Mouse (Mus musculus) telencephalon, adult 2 months (tissue): ENCODE data around the gene Anapc4.

Source experiments
- DNase-seq: peaks from one replicate; pipeline ENCODE4 v3.0.0-alpha.2; 2011; ENCODE audit warnings: low read depth, low spot score

The Anapc4 gene

DNA sequence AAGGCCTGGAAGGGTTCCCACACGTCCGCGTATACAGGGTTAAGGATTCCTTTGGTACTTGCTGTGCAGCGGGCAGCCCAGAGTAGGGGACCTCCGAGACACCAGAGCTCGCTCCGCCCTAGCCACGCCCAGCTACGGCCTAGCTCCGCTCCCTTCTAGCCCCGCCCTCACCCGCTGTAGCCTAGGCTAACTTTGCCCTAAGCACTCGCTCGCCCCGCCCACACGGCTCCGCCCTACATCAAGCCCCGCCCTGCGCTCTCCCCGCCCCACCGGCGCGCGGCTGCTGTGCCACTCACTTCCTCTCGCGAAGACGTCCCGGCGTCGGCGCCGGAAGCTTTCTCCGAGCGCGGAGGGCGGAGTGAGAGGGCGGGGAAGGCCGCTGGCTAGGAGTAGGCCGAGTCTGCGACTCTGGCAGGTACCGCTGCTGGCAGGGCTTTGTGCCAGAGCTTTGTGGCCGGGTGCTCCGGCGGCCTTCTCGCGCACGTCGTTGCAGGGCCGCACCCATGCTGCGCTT lies at the start of gene Anapc4:
Anapc4 (plus strand) TSS at position 252 of the 514 bp plus-strand sequence.
- DNase-seq = peak; percentile 97

DNA sequence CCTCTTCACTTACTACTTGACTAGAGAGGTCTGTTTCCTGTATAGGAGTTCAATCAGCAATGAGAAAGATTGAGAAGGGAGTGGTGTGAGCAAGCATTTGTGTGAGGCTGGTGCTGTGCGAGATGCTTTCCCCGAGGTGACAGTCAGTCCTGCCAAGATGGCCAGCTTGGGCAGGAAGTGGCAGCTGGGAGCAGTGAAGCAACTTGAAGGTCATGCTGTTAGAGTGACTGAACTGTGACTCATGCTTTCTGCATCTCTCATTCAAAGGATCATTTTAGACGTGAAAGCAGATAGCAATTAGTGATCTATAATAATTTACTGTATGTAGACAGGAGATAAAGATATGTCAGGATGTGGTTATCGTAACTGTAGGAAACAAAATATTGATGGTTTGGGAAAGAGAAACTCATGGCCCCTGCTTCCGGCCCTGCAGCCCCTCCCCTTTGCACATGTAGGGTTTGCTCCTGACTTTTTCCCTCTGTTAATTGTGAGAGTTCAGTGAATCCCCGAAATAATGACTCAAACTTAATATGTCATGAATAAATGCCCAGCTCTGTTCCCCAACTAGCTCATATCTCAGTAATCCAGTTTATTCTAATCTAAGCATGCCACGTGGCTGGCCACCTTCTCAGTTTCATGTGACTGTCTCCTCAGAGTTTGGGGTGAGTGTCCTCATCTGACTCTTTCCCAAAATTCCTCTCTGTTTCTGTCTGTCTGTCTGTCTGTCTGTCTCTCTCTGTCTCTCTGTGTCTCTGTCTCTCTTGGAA lies 47.1 kb upstream of the Anapc4 start:
- DNase-seq = no peak

DNA sequence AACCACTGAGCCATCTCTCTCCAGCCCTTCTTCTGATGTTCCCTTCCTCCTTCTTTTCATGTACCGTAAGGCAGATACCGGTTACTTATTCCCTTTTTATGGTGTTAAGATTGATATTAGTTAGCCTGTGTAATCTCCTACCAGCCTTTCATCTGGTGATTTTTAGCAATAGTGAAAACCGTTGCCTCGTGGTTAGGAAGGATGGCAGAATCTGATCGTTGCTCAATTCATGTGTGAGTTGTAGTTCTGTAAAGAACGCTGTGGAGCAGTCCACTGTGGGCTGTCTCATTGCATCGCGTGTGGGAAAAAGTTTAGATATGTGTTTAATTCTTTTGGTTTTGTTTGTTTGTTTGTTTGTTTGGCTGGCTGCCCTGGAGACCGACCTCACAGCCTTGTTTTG lies 40.6 kb upstream of the Anapc4 start:
- DNase-seq = no peak

DNA sequence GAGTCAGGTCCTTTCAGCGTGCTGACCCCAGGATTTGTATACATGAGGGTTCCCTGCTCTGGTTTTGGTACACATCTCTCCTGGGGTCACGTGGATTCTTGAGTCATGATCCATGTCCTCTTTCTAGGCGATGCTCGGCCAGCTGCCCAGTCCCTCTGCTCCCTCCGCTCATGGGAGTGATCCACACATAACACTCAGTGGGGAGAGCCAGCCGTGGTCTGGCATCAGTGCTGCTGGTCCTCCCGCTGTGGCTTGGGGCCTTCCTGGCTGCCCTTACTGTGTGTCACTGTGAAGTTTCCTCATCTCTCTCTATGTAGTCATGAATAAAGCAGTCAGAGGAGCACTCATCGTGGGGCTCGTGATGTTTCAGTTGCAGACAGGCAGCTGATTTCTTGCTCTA lies 39.7 kb upstream of the Anapc4 start:
- DNase-seq = no peak

DNA sequence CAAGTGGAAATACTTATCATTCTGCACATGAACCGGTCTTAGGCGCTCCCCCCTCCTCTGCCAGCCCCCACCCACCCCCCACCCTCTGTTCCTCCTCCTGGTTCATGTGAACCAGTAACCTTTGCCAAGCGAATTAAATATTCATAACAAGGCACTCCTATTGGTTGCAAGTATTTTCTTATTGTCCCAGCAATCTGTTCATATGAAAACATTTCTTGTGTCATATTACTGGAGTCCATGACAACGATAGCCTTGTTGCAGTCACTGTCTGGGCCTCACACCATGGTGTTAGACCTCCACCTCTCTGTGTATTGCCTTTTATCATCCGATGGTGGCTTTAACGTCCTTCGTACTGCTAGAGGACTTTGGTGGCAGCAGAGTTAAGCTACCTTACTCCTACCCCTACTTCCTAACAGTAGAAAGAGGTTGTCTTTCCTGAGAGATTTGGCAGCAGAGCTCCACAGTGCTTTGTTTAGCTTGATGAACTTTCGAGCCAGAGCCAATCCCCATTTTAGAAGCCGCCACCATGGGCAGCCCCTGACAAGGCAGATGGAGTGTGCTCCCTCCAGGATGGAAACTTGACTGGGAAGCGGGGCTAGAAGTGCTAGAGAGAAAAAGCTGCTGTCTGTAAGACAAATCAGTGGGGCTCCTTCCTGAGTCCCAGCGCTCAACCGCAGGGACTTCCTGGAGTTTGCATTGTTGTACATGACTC lies 34.4 kb upstream of the Anapc4 start:
- DNase-seq = no peak

DNA sequence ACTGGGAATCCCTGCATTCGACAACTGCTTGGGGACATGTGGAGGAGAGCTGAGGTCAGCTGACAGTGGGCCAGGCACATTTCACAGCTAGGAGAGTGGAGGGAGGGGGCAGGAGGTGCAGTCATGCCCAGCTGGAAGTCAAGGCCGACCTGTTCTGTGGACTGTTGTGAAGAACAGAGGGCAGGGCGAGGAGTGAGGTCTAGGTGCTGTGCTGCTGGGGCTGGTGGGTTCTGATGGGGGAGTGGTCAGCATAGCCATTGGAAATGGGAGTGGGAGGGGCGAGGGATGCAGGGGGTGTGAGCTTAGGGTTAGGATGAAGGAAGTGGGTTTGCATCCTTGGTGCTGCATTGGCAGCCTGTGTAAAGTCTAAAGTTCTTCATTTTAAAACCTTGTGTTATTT lies 28.0 kb upstream of the Anapc4 start:
- no peak for DNase-seq

DNA sequence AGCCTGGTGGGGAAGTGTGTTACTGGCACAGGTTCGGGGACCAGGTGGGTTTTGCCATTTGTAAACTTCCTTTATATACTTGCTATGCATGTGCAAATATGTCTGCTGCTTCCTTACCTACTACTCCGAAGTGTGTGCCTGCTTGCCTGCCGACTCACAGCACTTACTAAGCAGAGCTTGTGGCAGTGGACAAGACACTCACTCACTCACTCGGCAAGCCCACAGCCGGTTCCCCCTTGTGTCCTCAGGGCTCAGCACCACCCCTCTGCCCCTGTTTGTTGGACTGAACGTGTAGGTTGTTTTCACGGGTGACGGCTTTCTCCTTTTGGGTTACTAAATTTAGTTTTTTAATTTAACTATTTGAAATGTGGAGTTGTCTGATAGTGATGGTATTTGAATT lies 27.5 kb upstream of the Anapc4 start:
- no peak for DNase-seq

DNA sequence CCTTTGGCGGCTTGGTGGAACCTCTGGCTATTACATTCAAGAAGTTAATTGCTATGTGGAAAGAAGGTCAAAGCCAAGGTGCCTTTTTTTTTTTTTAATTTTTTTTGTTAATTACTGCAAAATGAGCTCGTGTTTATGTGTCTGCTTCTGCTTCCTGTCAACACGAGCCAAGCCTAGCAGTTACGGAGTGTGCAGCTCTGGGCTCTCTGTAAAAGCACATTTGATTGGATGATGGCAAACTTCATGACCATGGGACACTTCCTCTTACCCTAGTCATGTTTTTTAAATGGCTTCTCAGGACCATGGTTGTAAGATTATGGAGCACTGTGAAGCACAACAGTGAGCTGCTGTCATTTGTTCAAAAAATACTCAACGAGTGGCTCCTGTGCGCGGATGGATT lies 26.8 kb upstream of the Anapc4 start:
- no peak for DNase-seq

DNA sequence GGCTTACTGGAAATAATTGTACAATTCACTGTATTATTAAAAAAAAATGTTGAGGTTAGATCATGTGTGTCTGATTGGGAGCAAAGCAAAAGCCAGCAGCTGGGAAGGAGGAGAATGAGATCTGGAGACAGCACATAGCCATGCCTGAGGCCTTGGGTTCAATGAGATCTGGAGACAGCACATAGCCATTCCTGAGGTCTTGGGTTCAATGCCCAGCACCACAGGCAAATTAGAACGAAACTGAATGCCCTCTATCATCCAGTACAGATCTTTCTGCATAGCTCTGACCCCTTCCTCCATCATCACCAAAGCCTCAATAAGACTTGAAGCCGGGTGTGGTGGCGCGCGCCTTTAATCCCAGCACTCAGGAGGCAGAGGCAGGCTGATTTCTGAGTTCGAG lies 23.4 kb upstream of the Anapc4 start:
- no peak for DNase-seq

DNA sequence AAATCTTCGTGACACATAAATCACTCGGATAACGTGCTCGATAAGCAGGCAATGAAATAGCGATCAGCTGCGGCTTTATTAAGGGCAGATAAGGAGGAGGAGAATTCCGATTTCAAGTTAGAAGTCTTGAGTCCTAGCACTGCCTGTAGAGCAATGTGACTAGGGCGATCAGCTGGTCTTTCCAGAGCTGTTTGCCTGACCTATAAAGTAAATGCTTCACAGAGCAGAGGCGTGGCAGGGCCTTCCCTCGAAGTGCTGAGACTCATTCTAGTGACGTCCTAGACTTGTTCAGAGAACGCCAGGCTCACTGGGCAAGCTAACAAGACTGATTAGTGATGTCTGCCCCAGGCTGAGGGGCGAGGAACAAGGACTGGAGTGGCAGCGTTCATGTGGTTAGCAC lies 22.8 kb upstream of the Anapc4 start:
- DNase-seq = no peak

DNA sequence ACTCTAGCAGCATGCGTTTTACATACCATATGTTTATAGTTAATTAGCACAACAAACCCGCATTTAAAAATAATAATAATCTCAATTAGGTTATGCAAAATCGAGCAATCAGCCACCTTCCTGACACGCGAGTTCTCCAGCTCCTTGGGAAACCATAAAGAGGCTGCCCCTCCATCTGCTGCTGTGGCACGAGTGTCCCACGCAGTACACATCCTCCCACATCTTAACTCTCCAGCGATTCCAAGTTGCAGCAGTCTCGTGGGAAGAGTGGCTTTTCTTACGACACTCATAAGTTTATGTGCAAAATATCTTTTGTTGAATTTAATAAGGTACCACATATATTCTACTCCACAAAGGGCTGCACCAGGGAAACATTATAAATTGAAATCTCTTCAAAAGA lies 21.4 kb upstream of the Anapc4 start:
- DNase-seq = peak; percentile 60

DNA sequence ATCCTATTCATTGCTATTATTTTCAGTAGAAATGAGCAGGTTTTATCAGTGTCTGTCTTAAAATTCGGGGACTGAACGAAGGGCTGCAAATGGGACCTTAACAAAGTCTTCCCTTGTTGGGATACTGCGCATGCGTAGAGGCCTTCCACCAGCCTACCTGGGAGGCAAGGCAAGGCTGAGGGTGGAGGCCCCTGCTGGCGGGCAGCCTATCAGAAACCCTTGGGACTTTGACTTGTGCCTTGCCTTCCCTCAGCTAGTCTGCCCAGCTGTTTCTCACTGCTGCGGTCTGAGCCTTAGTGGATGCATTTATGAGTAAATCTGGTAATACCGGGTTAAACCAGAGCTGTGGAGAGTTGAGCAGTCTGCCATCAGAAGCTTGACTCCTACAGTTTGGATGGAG lies 20.5 kb upstream of the Anapc4 start:
- DNase-seq = no peak

DNA sequence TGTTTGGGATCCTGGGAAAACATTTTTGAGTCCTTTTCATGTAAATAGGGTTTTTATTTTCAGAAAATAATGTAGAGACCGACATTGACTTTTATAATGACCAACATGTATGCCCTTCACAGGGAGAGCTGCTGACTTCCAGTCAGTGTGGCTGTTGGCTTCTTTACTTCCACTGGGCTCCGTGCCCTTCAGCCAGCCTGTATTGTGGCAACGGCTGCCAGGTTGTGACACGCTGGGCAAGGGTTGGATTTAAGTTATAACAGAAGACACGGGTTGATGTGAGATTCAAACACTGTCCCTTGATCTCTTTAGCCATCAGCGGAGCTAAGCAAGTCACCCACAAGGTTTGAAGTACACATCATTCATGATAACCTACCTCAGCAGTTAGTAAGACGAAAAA lies 15.1 kb upstream of the Anapc4 start:
- no peak for DNase-seq

DNA sequence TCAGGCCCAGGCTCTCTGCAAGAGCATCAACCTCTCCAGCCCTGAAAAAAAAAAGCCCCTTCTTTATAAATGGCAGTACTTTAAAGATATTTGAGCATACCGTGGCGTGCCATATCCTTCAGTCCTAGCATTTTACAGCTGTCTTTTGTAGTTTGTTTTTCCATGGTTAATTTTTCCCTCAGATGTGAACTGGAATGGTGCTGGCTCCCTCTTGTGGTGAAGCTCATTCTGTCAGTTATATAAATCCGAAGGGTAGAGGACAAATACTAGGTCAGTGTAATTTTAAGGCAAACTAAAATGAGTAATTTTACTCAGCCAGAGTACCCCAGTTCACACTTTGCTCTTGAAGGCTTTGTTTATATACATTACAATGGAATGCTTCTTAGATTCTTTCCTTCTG lies 12.1 kb upstream of the Anapc4 start:
- DNase-seq = peak; percentile 43

DNA sequence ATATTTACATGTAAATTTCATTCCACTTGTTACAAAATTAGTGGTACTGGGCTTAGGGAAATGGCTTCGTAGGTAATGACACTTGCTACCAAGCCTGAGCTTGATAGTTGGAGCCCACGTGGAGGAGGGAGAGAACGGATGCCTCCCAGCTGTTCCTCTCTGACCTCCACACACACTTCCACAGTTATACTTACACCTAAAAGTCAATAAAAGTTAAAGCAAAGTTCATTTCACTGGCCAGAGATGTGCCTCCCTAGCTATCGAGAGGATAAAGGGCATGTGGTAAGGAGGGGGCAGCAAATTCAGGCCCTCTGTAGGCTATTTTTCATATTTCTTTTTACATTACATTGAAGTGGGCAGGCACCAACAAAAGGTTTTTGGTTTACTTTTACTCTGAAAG lies 5.9 kb upstream of the Anapc4 start:
- no peak for DNase-seq

DNA sequence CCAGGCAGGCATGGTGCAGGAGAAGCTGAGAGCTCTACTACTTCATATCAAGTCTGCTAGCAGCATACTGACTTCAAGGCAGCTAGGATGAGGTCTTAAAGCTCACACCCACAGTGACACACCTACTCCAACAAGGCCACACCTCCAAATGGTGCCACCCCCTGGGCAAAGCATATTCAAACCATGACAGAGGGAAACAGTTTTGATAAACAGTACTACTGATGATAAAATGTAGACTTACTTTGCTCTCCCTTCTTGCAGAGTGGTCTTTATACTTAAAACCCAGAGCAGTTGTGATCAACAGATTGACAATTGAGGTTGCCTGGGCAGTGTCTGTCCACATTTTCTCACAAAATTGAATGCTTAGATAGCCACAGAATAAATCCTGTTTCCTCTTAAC lies 807 bp upstream of the Anapc4 start:
- DNase-seq = no peak

DNA sequence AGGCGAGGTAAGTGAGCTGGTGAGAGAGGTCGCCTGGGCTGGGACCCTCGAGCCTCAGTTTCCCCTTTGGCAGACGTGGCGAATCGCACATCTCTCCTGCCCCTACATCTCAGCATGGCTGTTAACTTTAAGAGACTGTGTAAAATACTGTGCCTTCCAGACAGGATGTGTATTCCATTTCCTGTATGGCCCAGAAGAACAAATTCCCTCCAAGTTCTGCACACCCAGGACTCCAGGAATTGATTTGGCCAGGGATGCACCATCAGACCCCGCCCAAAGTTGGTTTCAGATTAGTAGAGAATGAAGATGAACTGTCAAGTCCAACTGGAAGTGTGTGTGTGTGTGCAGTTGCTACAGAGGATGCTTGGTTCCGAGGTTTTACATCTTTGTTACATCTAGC lies 574 bp downstream of the Anapc4 start:
- DNase-seq = no peak

DNA sequence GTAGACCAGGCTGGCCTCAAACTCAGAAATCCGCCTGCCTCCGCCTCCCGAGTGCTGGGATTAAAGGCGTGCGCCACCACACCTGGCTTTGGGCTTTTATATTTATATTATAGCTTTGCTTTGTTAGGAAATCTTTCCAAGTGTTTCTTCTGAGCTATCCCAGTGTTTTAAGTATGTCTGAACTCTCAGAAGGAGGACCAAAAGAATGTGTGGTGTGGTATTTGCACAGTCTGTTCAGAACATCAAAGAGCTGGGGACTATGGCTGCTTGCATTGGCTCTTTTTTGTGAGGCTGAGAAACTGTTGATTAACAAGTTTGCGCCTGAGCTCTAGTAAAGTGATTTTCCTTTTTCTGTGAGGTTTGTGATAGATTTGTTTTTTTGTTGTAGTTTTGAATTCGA lies 10.5 kb downstream of the Anapc4 start:
- DNase-seq = no peak

DNA sequence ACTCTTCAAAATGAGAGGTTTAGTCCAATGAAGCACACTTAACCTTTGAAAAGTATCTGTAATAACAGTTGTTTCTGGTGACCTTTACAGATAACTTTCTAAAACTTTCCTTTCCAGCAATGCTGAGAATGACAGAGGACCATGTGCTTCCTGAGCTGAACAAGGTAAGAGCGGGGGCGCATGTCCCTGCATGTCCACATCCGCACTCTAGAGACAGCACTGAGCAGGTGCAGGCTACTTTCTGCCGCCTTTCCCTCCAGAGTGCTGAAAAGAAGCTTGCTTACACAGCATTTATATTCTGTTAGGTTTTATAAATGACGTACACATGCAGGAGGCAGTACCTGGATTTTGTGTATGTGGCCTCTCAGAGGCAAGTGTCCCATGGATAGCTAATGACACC lies 21.9 kb downstream of the Anapc4 start:
- no peak for DNase-seq

DNA sequence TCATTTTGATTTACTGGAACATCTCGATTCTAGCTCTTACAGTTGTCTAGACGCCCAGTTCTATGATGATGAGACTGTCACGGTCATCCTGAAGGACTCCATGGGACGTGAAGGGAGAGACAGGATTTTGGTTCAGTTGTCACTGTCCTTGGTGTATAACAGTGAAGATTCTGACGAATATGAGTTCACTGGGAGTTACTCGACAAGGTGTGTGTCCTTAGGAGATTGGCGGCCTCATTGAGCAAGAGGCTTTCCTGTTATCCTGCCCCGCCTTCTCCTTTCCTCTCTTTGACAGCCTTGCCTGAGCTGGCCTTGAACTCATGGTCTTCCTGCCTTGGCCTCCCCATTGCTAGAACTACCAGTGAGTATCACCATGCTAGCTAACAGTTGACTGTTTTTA lies 30.6 kb downstream of the Anapc4 start:
- no peak for DNase-seq

DNA sequence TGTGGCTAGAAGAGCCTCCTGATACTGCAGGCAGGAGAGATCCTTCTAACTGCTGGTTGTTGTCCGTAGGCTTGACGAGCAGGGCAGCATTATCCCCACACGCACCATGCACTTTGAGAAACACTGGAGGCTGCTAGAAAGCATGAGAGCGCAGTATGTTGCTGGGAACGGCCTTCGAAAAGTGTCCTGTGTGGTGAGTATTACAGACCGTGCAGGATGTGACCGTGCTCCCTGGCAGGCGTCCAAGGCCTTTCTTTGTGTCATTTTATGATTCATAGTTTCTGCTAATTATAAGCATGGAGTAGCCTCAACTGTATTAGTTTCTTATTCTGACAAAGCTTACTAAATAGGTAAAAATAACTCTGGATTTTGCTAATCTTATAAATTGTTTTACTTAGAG lies 32.0 kb downstream of the Anapc4 start:
- no peak for DNase-seq

DNA sequence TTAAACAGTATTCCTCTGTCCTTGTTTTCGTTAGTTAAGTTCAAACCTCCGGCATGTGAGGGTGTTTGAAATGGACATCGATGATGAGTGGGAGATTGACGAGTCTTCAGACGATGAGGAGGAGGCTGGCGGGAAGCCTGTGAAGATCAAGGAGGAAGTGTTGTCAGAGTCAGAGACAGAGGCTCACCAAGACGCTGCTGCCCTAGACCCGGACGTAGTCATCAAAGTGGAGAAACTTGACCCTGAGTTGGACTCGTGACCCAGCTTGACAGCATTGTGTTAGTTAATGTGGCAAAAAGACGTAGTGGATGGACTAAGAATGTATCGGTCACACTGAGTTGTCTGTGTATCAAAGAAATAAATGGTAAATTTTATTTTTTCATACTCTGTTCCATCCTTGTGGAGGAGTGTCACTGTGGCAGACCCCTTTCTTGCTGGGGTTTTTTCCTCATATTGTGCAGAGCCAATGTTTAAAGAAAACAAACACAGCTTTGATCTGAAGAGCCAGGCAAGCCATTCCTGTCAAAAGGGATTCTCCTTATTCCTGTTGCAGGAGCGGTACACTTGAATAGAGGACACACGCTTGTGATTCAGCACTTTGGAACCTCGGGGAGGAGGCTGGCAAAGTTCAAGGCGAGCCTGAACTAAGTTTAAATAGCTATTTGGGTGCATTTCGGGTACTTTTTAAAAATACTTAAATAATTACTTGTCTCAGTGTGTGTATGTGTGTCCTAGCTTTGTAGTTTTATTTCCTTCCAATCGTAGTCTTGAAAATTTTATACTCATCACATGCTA lies 32.7 kb downstream of the Anapc4 start:
- no peak for DNase-seq
